Mouse (Mus musculus) megakaryocyte, embryonic 14.5 days (primary cell): Measurements from ENCODE around the gene Anks3. TPM values are rescaled to one million over a fixed set of nuclear protein-coding genes. Genes with fewer than 3 reads are reported as not detected.

ENCODE experiments used
- H3K27me3 ChIP-seq: replicated peaks from 2 replicates; pipeline ENCODE3; 2012; ENCODE audit warnings: inconsistent platforms
- H3K36me3 ChIP-seq: replicated peaks from 2 replicates; pipeline ENCODE3; 2012; ENCODE audit warnings: low read length, inconsistent platforms, mixed read lengths
- H3K4me1 ChIP-seq: 2 replicates; pipeline ENCODE4 v1.6.1; 2012; ENCODE audit warnings: inconsistent platforms
- H3K4me3 ChIP-seq: replicated peaks from 2 replicates; pipeline ENCODE3; 2012; ENCODE audit warnings: moderate library complexity, mild to moderate bottlenecking, inconsistent platforms
- H3K9me3 ChIP-seq: 2 replicates; pipeline ENCODE4 v1.6.1; 2012; ENCODE audit warnings: inconsistent platforms
- FLI1 ChIP-seq: IDR thresholded peaks from 2 replicates; pipeline ENCODE4 v1.6.1; 2012; ENCODE audit warnings: low read length, inconsistent platforms, mixed read lengths
- GATA1 ChIP-seq: IDR thresholded peaks from 3 replicates; pipeline ENCODE4 v1.6.1; 2012; ENCODE audit warnings: mixed read lengths, low read length, inconsistent platforms, borderline replicate concordance
- polyA plus RNA-seq: library from polyadenylated mRNA; stranded (reverse); fragments of >175 nt; gene quantifications from 2 replicates; pipeline ENCODE4 v1.2.3, GENCODE M21; 2012; ENCODE audit warnings: low replicate concordance; ENCODE audit not compliant: insufficient read depth

The Anks3 gene
- polyA plus RNA-seq, 1 experiment: 22.6 TPM

GRCm38 (mm10) chr16:5000611-5001010 is 36.6 kb upstream of the Anks3 start:
- peaks cover 19% of the 10 kb centered on the region for H3K27me3 ChIP-seq
- no peak overlapping the region for H3K4me3 ChIP-seq
- H3K4me1 ChIP-seq: peaks cover 7% of the 10 kb centered on the region
- no peaks in the 10 kb centered on the region for H3K36me3 ChIP-seq
- no peaks in the 10 kb centered on the region for H3K9me3 ChIP-seq
- TF ChIP-seq FLI1 (no peak), GATA1 (no peak)

GRCm38 (mm10) chr16:4998984-4999383 is 35.0 kb upstream of the Anks3 start:
- H3K4me3 ChIP-seq: no peak overlapping the region
- no peaks in the 10 kb centered on the region for H3K9me3 ChIP-seq
- peaks cover 7% of the 10 kb centered on the region for H3K4me1 ChIP-seq
- H3K36me3 ChIP-seq: no peaks in the 10 kb centered on the region
- peaks cover 19% of the 10 kb centered on the region for H3K27me3 ChIP-seq
- TF ChIP-seq FLI1 (no peak), GATA1 (no peak)

- Histone ChIP-seq H3K36me3 (no peaks in the 10 kb centered on the region), H3K4me3 (no peak within 1 kb of the TSS), H3K27me3 (peaks cover 23% of the 10 kb centered on the region), H3K4me1 (peaks cover 10% of the 10 kb centered on the region), H3K9me3 (no peaks in the 10 kb centered on the region)
- TF ChIP-seq FLI1 (no peak), GATA1 (no peak)
Measured at GRCm38 (mm10) chr16:4997553-4997952, 33.5 kb upstream of the Anks3 start, which contains the start of gene Sept12. Gene Sept12, minus strand, starts transcription at chr16:4997852.

- Histone ChIP-seq H3K36me3 (no peaks in the 10 kb centered on the region), H3K4me3 (no peak overlapping the region), H3K4me1 (peaks cover 10% of the 10 kb centered on the region), H3K9me3 (no peaks in the 10 kb centered on the region), H3K27me3 (peaks cover 26% of the 10 kb centered on the region)
- TF ChIP-seq FLI1: no peak
- TF ChIP-seq GATA1: no peak
Measured at GRCm38 (mm10) chr16:4993276-4993675, 29.3 kb upstream of the Anks3 start.

- no peaks in the 10 kb centered on the region for H3K36me3 ChIP-seq
- H3K4me3 ChIP-seq: no peak overlapping the region
- H3K27me3 ChIP-seq: peaks cover 16% of the 10 kb centered on the region
- peaks cover 4% of the 10 kb centered on the region for H3K9me3 ChIP-seq
- peaks cover 3% of the 10 kb centered on the region; the same call in 1 of the 2 replicates for H3K4me1 ChIP-seq
- TF ChIP-seq GATA1: no peak
- no peak for TF ChIP-seq FLI1
Measured at GRCm38 (mm10) chr16:4984717-4985116, 20.7 kb upstream of the Anks3 start.

- H3K4me3 ChIP-seq: no peak overlapping the region
- TF ChIP-seq FLI1 (no peak), GATA1 (no peak)
- H3K27me3 ChIP-seq: peaks cover 27% of the 10 kb centered on the region
- H3K36me3 ChIP-seq: no peaks in the 10 kb centered on the region
- no peaks in the 10 kb centered on the region for H3K9me3 ChIP-seq
- H3K4me1 ChIP-seq: peaks cover 12% of the 10 kb centered on the region
Measured at GRCm38 (mm10) chr16:4979755-4980380, 15.9 kb upstream of the Anks3 start.

GRCm38 (mm10) chr16:4978275-4979051 is 14.5 kb upstream of the Anks3 start:
- peaks cover 12% of the 10 kb centered on the region for H3K4me1 ChIP-seq
- TF ChIP-seq FLI1: no peak
- TF ChIP-seq GATA1: no peak
- H3K36me3 ChIP-seq: no peaks in the 10 kb centered on the region
- H3K4me3 ChIP-seq: no peak overlapping the region
- peaks cover 31% of the 10 kb centered on the region for H3K27me3 ChIP-seq
- H3K9me3 ChIP-seq: no peaks in the 10 kb centered on the region

- H3K9me3 ChIP-seq: no peaks in the 10 kb centered on the region
- H3K4me1 ChIP-seq: peaks cover 21% of the 10 kb centered on the region
- no peak overlapping the region for H3K4me3 ChIP-seq
- TF ChIP-seq FLI1: no peak
- no peak for TF ChIP-seq GATA1
- H3K36me3 ChIP-seq: no peaks in the 10 kb centered on the region
- peaks cover 31% of the 10 kb centered on the region for H3K27me3 ChIP-seq
Measured at GRCm38 (mm10) chr16:4976180-4976579, 12.2 kb upstream of the Anks3 start.

GRCm38 (mm10) chr16:4974521-4974920 is 10.5 kb upstream of the Anks3 start:
- Histone ChIP-seq H3K4me3 (no peak overlapping the region), H3K36me3 (no peaks in the 10 kb centered on the region), H3K9me3 (no peaks in the 10 kb centered on the region), H3K27me3 (peaks cover 28% of the 10 kb centered on the region), H3K4me1 (peaks cover 22% of the 10 kb centered on the region)
- no peak for TF ChIP-seq GATA1
- TF ChIP-seq FLI1: no peak

GRCm38 (mm10) chr16:4971626-4972025 is 7.6 kb upstream of the Anks3 start:
- H3K4me3 ChIP-seq: no peak overlapping the region
- H3K27me3 ChIP-seq: peaks cover 11% of the 10 kb centered on the region
- H3K36me3 ChIP-seq: peaks cover 8% of the 10 kb centered on the region
- peaks cover 31% of the 10 kb centered on the region for H3K4me1 ChIP-seq
- no peak for TF ChIP-seq GATA1
- no peak for TF ChIP-seq FLI1
- H3K9me3 ChIP-seq: no peaks in the 10 kb centered on the region
